ENCODE assay signal across 33 mouse cellular contexts in the genomic region with DNA sequence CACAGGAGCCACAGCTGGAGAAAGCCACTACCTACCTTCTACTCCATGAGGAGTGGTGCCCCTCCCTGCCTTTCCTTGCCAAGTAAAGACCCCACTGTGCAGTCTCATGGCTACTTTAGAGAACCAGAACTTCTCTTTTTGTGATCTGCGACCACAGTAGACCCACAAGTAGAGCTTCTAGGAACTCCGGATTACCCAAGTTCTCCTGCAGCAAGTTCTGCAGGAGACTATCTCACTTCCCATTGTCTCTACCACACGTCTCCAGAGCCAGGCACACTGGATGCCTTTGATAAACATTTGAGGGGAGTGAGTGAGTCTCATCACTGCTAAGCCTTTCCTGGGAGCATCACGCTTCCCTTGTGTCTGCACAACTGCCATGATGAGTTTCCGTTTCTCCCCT. TPM values are rescaled to one million over a fixed set of nuclear protein-coding genes. Genes with fewer than 3 reads are reported as not detected.
"Had no signal": no experiment of that assay in that cellular context is flagged by ENCODE, and none has a peak within 500 bp of the region (broad histone marks: within the 10 kb centered on the region; RNA-seq: fewer than 3 reads in every experiment).

No protein-coding gene starts in this region.

- ATAC-seq: forebrain, embryonic 16.5 days; hindbrain, postnatal 0 days; intestine, embryonic 16.5 days; liver, embryonic 12.5 days had no signal

- H3K27ac ChIP-seq: heart, adult 2 months; heart, embryonic 10.5 days; hindbrain, embryonic 10.5 days; hindbrain, embryonic 12.5 days; hindbrain, embryonic 15.5 days; hindbrain, postnatal 0 days; kidney, embryonic 15.5 days; kidney, postnatal 0 days; layer of hippocampus, adult 2 months; left cerebral cortex, adult 2 months; limb, embryonic 13.5 days; limb, embryonic 15.5 days; liver, embryonic 12.5 days had no signal

- H3K9me3 ChIP-seq: heart, embryonic 10.5 days; heart, embryonic 12.5 days; hindbrain, embryonic 10.5 days; hindbrain, embryonic 12.5 days; hindbrain, embryonic 15.5 days; kidney, embryonic 15.5 days; limb, embryonic 13.5 days; limb, embryonic 15.5 days; liver, embryonic 12.5 days had no signal

- DNase-seq: gastrocnemius, postnatal 14 days; gastrocnemius, postnatal 36 days; heart, adult 2 months; heart, postnatal 10 days; heart, postnatal 4 days; kidney, adult 11 months; kidney, adult 2 months; kidney, adult 9 months; kidney, postnatal 25 days; kidney, postnatal 4 days had no signal

- H3K4me1 ChIP-seq: heart, embryonic 12.5 days; hindbrain, embryonic 10.5 days; hindbrain, embryonic 12.5 days; hindbrain, embryonic 15.5 days; kidney, embryonic 15.5 days; limb, embryonic 15.5 days; liver, embryonic 12.5 days had no signal

- H3K27me3 ChIP-seq: hindbrain, embryonic 12.5 days; hindbrain, embryonic 15.5 days; kidney, embryonic 15.5 days; limb, embryonic 13.5 days; limb, embryonic 15.5 days; liver, embryonic 12.5 days had no signal

- H3K36me3 ChIP-seq: heart, embryonic 10.5 days; heart, embryonic 12.5 days; hindbrain, embryonic 10.5 days; hindbrain, embryonic 12.5 days; hindbrain, embryonic 15.5 days; kidney, embryonic 15.5 days; limb, embryonic 13.5 days; limb, embryonic 15.5 days; liver, embryonic 12.5 days had no signal

- H3K4me3 ChIP-seq: heart, adult 2 months; heart, embryonic 10.5 days; heart, embryonic 12.5 days; hindbrain, embryonic 10.5 days; hindbrain, embryonic 12.5 days; hindbrain, embryonic 15.5 days; kidney, embryonic 15.5 days; layer of hippocampus, adult 2 months; left cerebral cortex, adult 2 months; limb, embryonic 13.5 days; limb, embryonic 15.5 days; liver, embryonic 12.5 days had no signal

RNA-seq across cellular contexts. Expression of a gene that starts 5.9 kb away (rescaled TPM):
- total RNA-seq: gastrocnemius, adult 8-10 months; gastrocnemius, postnatal 14 days; gastrocnemius, postnatal 36 days; heart, adult 2 months; heart, postnatal 10 days; heart, postnatal 25 days; heart, postnatal 4 days; hindbrain, postnatal 0 days; liver, adult 2 months had no signal
- polyA plus RNA-seq: forebrain, embryonic 16.5 days; frontal cortex, adult 2 months; heart, embryonic 12.5 days; heart, embryonic 14.5 days; heart, embryonic 16.5 days; hindbrain, embryonic 10.5 days; hindbrain, embryonic 12.5 days; hindbrain, embryonic 15.5 days; hindbrain, postnatal 0 days; intestine, embryonic 14.5 days; kidney, embryonic 15.5 days; kidney, postnatal 0 days; limb, embryonic 11.5 days; limb, embryonic 13.5 days; limb, embryonic 15.5 days; liver, adult 2 months; liver, embryonic 12.5 days had no signal
